Mouse (Mus musculus) G1E-ER4 (cell line): Measurements from ENCODE around the gene Nenf. TPM values are rescaled to one million over a fixed set of nuclear protein-coding genes. Genes with fewer than 3 reads are reported as not detected.

Experiments
- GATA1 ChIP-seq: IDR thresholded peaks from one replicate; pipeline ENCODE4 v1.8.0; 2012; ENCODE audit warnings: low read length, inconsistent platforms
- polyA plus RNA-seq: library from polyadenylated mRNA; stranded (reverse); fragments of >175 nt; gene quantifications from 2 replicates; pipeline ENCODE4 v1.2.3, GENCODE M21; 2012

Nenf gene
- polyA plus RNA-seq, 1 experiment: 73.3 TPM

DNA sequence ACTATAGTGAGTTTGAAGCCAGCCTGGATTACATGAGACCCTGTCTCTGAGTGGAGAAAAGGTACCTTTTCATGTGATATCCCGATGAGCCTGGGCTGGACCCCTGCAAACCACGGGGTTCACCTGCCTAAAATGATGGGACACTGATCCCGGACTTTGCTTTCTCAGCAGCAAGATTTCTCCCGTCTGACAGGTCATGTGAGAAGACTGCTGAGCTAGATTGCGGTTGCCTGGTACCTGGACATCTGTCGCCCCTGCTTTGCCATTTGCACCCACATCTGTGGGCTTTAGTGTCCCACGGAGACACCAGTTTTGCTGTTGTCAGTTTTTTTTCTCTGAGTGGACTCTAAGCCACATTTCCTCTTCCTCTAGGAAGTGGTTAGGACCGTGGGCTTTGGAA is 9.3 kb upstream of the Nenf start:
- TF ChIP-seq GATA1: no peak

GRCm38 (mm10) chr1:191326233-191326882 is 8.4 kb upstream of the Nenf start:
- TF ChIP-seq GATA1: no peak

DNA sequence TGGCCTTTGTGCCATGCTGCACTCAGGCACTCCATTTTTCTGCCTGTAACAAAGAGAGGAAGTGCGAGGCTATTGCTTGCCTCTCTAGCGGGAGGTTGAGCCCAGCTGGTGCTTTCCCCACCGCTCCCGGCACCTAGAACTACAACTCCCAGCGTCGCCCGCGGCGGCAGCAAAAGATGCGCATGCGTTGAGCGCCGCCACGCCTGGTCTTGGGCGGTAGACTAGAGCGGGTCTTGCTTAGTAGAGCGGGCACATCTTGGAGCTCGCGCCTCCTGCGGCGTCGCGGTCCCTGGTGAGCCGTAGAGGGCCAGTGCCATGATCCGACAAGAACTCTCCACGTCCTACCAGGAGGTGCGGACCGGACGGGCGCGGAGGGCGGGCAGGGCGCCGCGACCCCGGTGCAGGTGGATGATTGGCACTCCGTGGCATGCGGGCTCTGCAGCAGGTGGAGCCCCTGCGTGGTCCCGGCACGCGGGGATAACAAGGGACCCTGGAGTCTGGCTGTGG is 7.8 kb upstream of the Nenf start, which contains the start of gene Tmem206:
Gene Tmem206 (plus strand): TSS at position 187 of the 507 bp plus-strand sequence.
- no peak for TF ChIP-seq GATA1

- no peak for TF ChIP-seq GATA1
These were observed 7.0 kb upstream of the Nenf start for GRCm38 (mm10) chr1:191324733-191325590.

- no peak for TF ChIP-seq GATA1
These were observed 5.4 kb upstream of the Nenf start for GRCm38 (mm10) chr1:191323381-191323780.

GRCm38 (mm10) chr1:191318686-191319085 is 692 bp upstream of the Nenf start:
- TF ChIP-seq GATA1: no peak

DNA sequence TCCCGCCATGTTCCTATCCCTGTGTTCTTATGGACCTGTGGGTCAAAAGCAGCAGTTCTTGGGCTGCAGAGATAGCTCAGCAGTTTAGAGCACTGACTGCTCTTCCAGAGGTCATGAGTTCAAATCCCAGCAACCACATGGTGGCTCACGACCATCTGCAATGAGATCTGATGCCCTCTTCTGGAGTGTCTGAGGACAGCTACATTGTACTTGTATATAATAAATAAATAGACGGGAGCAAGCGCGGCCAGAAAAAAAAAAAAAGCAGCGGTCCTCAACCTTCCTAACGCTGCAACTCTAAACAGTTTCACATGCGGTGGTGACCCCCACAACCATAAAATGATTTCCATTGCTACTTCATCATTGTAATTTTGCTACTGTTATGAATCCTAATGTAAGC is 1.2 kb downstream of the Nenf start:
- no peak for TF ChIP-seq GATA1

- TF ChIP-seq GATA1: no peak
These were observed 4.1 kb downstream of the Nenf start for GRCm38 (mm10) chr1:191313926-191314325.

GRCm38 (mm10) chr1:191313158-191313557 is 4.8 kb downstream of the Nenf start:
- no peak for TF ChIP-seq GATA1

GRCm38 (mm10) chr1:191312513-191312941 is 5.5 kb downstream of the Nenf start:
- TF ChIP-seq GATA1: no peak

DNA sequence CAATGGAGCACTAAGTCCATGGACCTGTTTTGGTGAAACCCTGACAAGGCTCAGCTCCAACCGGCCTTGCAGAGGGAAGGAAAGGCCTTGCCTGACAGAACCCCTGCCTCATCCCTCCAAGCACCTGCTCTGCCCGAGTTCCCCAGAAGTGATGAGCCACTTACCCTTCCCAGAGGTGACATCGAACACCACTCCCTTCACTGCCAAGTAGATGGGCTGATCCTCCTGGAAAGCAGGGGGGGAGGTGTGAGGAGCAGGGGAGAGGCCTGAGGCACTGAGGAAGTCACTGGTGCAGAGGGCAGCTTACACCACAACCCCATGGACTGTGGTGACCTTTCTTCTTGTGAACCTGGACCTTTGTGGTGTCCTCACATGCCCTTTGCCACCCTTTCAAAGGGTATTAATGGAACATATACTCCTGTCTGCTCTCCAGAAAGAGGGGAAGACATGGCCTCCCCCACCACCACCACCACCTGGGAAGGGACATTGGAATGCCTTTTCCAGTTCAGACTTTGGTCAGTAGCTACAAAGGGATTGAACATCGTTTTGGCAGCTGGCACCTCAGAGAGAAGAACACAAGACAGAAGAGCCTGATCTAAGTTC is 6.6 kb downstream of the Nenf start:
- no peak for TF ChIP-seq GATA1

GRCm38 (mm10) chr1:191307766-191308455 is 10.1 kb downstream of the Nenf start:
- no peak for TF ChIP-seq GATA1

DNA sequence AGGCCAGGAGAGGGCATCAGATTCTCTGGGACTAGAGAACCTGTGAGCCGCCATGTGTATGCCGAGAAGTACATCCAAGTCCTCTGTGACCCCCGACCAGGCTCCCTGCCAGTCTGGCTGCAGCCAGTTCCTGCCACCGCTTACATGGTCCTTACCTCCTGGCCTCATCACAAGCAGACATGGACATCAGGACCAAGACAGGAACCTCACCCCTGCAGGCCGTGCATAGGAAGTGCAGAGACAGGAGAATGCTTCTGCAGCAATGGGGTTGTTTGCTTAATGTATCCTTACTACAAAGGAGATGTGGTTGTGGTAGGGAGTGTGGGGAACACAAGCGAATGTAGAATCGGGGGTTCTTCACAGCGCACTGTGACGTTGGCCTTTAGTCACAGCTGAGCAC is 11.7 kb downstream of the Nenf start:
- no peak for TF ChIP-seq GATA1

DNA sequence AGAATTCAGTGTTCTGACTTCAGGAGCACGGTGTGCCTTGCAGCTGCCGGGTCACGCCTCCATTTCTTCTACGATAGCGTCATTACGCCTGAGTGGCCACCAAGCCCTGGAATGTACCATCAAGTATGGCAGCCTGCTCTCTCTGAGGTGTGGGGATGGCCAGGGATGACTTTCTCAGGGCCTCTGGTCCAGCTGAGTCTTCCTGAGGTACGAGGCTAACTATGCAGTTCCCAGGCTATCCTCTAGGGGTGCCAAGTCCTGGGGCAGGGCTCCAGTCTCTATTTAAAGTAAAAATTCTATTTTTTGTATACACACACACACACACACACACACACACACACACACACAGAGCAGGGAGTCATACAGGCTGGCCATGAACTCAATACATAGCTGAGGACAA is 12.4 kb downstream of the Nenf start:
- no peak for TF ChIP-seq GATA1

GRCm38 (mm10) chr1:191304216-191304615 is 13.8 kb downstream of the Nenf start:
- TF ChIP-seq GATA1: no peak
